Mouse (Mus musculus) lung, postnatal 0 days (tissue): ENCODE measurements at regions not wholly inside any gene's neighbourhood (a gene's known extent, or its start where the extent isn't known, plus 50 kb on each side); places are given as distances from the start of the nearest gene placed in this dataset.

Experiments
- CTCF ChIP-seq: IDR thresholded peaks from 2 replicates; pipeline ENCODE4 v1.5.1; 2016; ENCODE audit warnings: antibody characterized with exemption, mild to moderate bottlenecking
- EP300 ChIP-seq: IDR thresholded peaks from 2 replicates; pipeline ENCODE4 v1.6.1; 2016; ENCODE audit warnings: antibody characterized with exemption, mild to moderate bottlenecking, control low read depth

DNA sequence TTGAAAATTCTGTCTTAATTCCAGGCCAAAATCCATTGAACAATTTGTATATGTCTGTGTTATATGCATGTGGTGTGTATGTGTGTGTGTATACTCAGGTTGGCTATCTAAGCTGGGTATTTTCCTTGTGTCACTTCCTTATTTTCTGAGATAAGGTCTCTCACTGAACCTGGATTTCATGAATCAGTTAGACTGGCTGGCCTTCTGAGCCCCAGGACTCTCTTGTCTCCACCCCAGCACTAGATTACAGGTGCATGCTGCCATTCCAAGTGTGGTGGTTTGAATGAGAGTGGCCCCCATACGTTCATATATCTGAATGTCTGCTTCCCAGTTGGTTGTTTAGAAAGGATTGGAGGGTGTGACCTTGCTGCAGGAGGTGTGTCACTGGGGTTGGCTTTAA lies 77.8 kb upstream of the Nkd1 start:
- TF ChIP-seq CTCF: no peak
- TF ChIP-seq EP300: no peak
